Mouse (Mus musculus) bone marrow macrophage, adult 2 months (primary cell): ENCODE results near the gene Grifin.

Experiments
- CTCF ChIP-seq: IDR thresholded peaks from 2 replicates; pipeline ENCODE4 v1.5.1; 2012; ENCODE audit warnings: low read depth, mild to moderate bottlenecking, low read length, moderate library complexity
- POLR2A ChIP-seq: IDR thresholded peaks from 2 replicates; pipeline ENCODE4 v1.6.1; 2012; ENCODE audit warnings: mild to moderate bottlenecking, low read depth, low read length, borderline replicate concordance

DNA sequence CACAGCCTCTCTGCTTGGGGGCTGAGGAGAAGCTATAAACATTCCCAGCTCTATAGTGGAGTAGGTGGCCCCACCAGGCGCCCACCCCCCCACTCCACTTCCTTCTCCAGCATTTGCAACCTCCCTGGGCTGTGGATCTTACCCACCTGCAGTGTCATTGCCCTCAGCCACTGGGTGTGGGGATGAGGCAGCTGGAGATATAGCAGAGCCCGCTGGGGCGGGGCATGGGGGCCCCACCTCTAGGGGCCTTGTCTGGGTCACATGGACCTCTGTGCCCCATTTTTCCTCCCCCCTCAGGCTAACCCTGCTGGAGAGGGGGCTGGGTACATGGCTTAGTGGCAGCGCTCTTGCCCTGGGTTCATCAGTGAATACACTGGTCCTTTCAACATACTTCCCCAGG lies at the start of gene Grifin:
- TF ChIP-seq CTCF (no peak), POLR2A (no peak)
